ENCODE assay signal across 1 mouse cellular context in the genomic region with DNA sequence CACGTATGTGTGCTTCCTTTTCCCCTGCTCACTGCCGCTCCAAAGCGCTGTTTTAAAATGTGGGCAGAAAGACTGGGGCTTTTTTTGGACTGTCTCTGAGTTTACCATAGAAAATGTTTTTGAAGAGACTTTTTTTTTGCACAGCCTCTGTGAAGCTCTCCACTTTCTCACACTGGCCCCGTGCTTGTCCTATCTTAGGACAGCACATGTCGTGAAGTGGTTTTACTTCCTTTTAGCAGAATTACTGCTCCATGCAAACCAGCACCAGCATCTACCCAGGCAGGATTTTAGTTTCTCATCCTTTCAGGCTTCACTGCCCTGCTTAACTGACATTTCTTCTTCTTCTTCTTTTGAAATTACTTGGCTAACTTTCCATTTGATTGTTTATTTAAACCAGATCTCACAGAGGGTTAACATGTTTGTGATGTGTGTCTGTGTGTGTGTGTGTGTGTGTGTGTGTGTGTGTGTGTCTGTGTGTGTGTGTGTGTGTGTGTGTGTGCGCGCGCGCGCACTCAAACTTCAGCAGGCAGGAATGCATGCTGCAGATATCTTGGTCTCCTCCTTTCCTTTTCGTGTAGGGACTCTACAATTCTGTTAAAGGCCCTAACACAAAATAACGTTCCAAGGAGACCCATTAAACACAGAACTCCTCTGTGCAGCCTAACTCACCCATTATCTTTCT.
TF ChIP-seq lines count a peak whose summit lies in the region.

No protein-coding gene starts in this region.

TF ChIP-seq in MEL, 35 proteins besides CTCF, POLR2A, EP300 and RAD21 (continued from another document):
- TF ChIP-seq NELFE (IDR thresholded peaks at IDR 0.05; ENCODE audit: low read depth, low read length): peak; percentile 33; the same call in 1 of the 2 replicates
- TF ChIP-seq USF1 (IDR thresholded peaks at IDR 0.05; ENCODE audit: low read depth, low read length): no peak; the same call in 1 of the 2 replicates
- peak; percentile 87 for TF ChIP-seq MYC (IDR thresholded peaks at IDR 0.05; ENCODE audit: low read depth, low read length)
- TF ChIP-seq POLR2AphosphoS2 (IDR thresholded peaks at IDR 0.05; ENCODE audit: low read length): no peak
